Mouse (Mus musculus): ENCODE data around the gene Nck2. TPM values are rescaled to one million over a fixed set of nuclear protein-coding genes. Genes with fewer than 3 reads are reported as not detected.

Gene Nck2
- 40.9 and 41.2 TPM in 2 replicates for polyA plus RNA-seq (2016; fragmentation: Nextera tagmentation; extraction: Ambion mirVana)

- no peak for ATAC-seq (ENCODE audit: low FRiP score)
- H3K36me3 ChIP-seq (replicated peaks), result no peaks in the 10 kb centered on the region
- H3K27me3 ChIP-seq, result peaks cover 3% of the 10 kb centered on the region; the same call in 1 of the 2 replicates
- H3K4me3 ChIP-seq (replicated peaks), result peak within 1 kb of the TSS; percentile 94
- H3K4me2 ChIP-seq, result peak within 1 kb of the TSS; percentile 85
- peak within 1 kb of the TSS; percentile 91 for H3K27ac ChIP-seq
- H3K9me3 ChIP-seq, result no peaks in the 10 kb centered on the region
- peaks cover 23% of the 10 kb centered on the region for H3K4me1 ChIP-seq
- 16% methylated on average over 9 of the region's 9 CpGs for WGBS
- peak within 1 kb of the TSS; percentile 95 for H3K9ac ChIP-seq
Measured at GRCm38 (mm10) chr1:43444531-43444930, at the start of gene Nck2. Nck2 (plus strand) TSS chr1:43444579.

DNA sequence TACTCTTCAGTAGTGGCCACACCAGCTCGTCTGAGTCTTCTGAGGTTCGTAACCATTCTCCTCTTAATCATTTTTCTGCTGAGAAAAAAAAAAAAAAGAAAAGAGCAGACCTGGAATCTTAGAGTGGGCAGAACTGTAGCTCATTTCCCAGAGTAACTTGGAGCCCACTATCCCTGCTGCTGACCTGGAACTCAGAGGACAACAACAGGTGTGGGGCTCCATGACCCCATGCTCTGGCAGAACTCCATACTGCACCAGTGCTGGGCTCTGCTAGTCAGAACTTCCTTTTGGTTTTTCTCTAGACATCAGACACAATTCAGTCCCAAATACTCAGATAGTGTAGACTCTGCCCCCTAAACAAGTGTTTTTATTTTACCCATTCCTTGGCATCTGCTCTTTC is 49.3 kb upstream of the Nck2 start:
- Histone ChIP-seq H3K4me2 (no peak overlapping the region), H3K27me3 (no peaks in the 10 kb centered on the region), H3K9ac (no peak overlapping the region), H3K4me1 (0 out of 2 replicates have a peak, but pooled peaks cover 5% of the 10 kb centered on the region), H3K36me3 (replicated peaks) (no peaks in the 10 kb centered on the region), H3K4me3 (replicated peaks) (no peak overlapping the region), H3K9me3 (no peaks in the 10 kb centered on the region), H3K27ac (no peak overlapping the region)
- no peak for ATAC-seq (ENCODE audit: low FRiP score)
- 86% methylated on average over 2 of the region's 2 CpGs for WGBS

DNA sequence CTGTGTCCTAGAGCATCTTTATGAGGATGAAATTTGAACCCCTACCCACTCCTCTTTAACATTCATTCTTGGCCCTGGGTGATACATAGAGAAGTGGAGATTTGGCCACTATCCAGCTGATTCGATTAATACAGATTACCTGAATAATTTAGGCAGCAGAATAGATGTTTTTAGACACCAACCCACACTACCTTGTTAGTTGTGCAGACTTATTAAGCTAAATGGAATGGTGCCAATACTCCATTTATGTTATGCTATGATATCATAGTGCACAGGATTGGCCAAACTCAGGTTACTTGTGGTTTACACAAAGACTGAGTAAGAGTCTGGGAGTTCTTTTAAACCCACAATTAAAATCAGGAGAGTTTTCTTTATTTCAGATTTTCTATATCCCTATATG is 48.6 kb upstream of the Nck2 start:
- Histone ChIP-seq H3K4me1 (0 out of 2 replicates have a peak, but pooled peaks cover 5% of the 10 kb centered on the region), H3K27me3 (no peaks in the 10 kb centered on the region), H3K9me3 (no peaks in the 10 kb centered on the region), H3K36me3 (replicated peaks) (no peaks in the 10 kb centered on the region), H3K9ac (no peak overlapping the region), H3K27ac (no peak overlapping the region), H3K4me3 (replicated peaks) (no peak overlapping the region), H3K4me2 (no peak overlapping the region)
- 75% methylated on average over 1 of the region's 1 CpGs for WGBS
- no peak for ATAC-seq (ENCODE audit: low FRiP score)

GRCm38 (mm10) chr1:43396522-43396921 is 47.9 kb upstream of the Nck2 start:
- no peak overlapping the region for H3K4me2 ChIP-seq
- H3K9ac ChIP-seq, result no peak overlapping the region
- ATAC-seq (ENCODE audit: low FRiP score), result no peak
- no peak overlapping the region for H3K27ac ChIP-seq
- H3K27me3 ChIP-seq, result no peaks in the 10 kb centered on the region
- H3K4me3 ChIP-seq (replicated peaks), result no peak overlapping the region
- H3K36me3 ChIP-seq (replicated peaks), result no peaks in the 10 kb centered on the region
- 34% methylated on average over 5 of the region's 5 CpGs for WGBS
- no peaks in the 10 kb centered on the region for H3K9me3 ChIP-seq
- 0 out of 2 replicates have a peak, but pooled peaks cover 5% of the 10 kb centered on the region for H3K4me1 ChIP-seq

- H3K4me2 ChIP-seq, result no peak overlapping the region
- WGBS, result 85% methylated on average over 2 of the region's 2 CpGs
Measured at GRCm38 (mm10) chr1:43397096-43397495, 47.3 kb upstream of the Nck2 start.

DNA sequence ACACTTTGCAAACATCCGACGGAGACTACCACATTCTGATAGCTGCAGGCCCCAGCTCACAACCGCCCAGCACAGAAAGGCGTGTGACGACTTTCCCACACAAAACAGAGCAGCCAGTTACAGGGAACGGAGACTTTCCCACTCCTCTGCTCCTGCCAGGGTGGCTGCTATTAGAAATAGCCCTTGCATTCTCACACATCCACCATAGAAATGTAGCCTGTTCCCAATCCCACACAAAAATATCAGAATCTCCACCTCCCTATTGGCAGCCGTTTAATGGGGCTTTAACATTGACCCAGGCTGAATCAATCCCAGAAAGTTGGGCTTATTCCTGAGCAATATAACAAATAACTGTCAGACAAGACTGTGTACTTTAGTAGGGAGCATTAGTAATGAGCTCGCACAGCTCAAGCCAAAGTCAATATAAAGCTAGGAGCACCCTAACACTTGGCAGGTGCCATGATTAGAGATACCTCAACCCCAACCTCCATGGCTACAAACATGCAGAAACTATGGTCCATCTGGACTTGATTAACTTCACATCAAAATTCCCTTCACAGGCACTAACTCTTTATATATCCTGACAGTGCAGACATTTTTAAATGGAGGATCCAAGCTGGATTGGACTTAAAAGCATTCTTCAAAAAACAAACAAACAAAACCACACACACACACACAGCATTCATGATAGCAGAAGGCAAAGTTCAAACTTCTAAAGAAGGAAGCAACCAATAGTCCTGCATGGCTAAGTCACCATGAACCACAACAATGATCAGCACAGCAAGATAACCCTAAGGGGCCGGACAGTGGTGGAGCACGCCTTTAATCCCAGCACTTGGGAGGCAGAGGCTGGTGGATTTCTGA is 45.4 kb upstream of the Nck2 start:
- Histone ChIP-seq H3K27ac (no peak overlapping the region), H3K4me3 (replicated peaks) (no peak overlapping the region), H3K27me3 (no peaks in the 10 kb centered on the region), H3K9me3 (no peaks in the 10 kb centered on the region), H3K36me3 (replicated peaks) (no peaks in the 10 kb centered on the region), H3K9ac (no peak overlapping the region), H3K4me2 (no peak overlapping the region), H3K4me1 (0 out of 2 replicates have a peak, but pooled peaks cover 5% of the 10 kb centered on the region)
- no peak for ATAC-seq (ENCODE audit: low FRiP score)
- WGBS, result 90% methylated on average over 10 of the region's 10 CpGs

More at GRCm38 (mm10) chr1:43397096-43397495, 47.3 kb upstream of the Nck2 start:
- Histone ChIP-seq H3K27ac (no peak overlapping the region), H3K27me3 (no peaks in the 10 kb centered on the region), H3K9ac (no peak overlapping the region), H3K4me1 (0 out of 2 replicates have a peak, but pooled peaks cover 5% of the 10 kb centered on the region), H3K36me3 (replicated peaks) (no peaks in the 10 kb centered on the region), H3K9me3 (no peaks in the 10 kb centered on the region), H3K4me3 (replicated peaks) (no peak overlapping the region)
- no peak for ATAC-seq (ENCODE audit: low FRiP score)

DNA sequence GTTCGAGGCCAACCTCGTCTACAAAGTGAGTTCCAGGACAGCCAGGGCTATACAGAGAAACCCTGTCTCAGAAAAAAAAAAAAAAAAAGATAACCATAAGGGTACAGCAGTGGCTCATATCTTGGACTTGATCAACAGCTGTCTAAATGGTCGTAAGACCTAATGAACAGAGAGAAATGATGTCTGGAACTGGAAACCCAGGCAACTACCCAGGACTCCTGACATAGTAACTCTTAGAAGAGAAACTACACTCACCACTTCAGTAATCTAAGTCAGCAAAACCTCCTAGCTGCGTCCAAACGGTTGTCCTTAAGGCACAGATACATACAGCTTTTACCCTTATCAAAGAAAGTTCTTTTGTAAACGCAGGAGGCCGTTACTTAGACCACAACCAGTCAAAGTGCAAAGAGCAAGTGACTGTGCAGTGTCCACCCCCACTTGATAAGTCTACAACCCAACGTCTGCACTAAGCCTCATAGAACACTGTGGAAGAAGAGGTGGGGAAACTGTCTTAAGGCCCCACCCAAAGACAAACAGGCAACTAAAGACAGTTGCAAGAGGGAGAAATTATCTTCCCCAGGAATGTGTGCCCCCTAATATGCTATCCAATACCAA is 44.7 kb upstream of the Nck2 start:
- no peak overlapping the region for H3K4me3 ChIP-seq (replicated peaks)
- H3K9ac ChIP-seq, result no peak overlapping the region
- H3K4me1 ChIP-seq, result 0 out of 2 replicates have a peak, but pooled peaks cover 5% of the 10 kb centered on the region
- H3K9me3 ChIP-seq, result no peaks in the 10 kb centered on the region
- no peak overlapping the region for H3K4me2 ChIP-seq
- no peak for ATAC-seq (ENCODE audit: low FRiP score)
- no peak overlapping the region for H3K27ac ChIP-seq
- H3K36me3 ChIP-seq (replicated peaks), result no peaks in the 10 kb centered on the region
- no peaks in the 10 kb centered on the region for H3K27me3 ChIP-seq
- 90% methylated on average over 8 of the region's 8 CpGs for WGBS

GRCm38 (mm10) chr1:43400655-43401054 is 43.7 kb upstream of the Nck2 start:
- Histone ChIP-seq H3K36me3 (replicated peaks) (no peaks in the 10 kb centered on the region), H3K9me3 (no peaks in the 10 kb centered on the region), H3K4me2 (no peak overlapping the region), H3K4me1 (0 out of 2 replicates have a peak, but pooled peaks cover 5% of the 10 kb centered on the region), H3K9ac (no peak overlapping the region), H3K4me3 (replicated peaks) (no peak overlapping the region), H3K27me3 (no peaks in the 10 kb centered on the region), H3K27ac (no peak overlapping the region)
- no peak for ATAC-seq (ENCODE audit: low FRiP score)
- 70% methylated on average over 3 of the region's 3 CpGs for WGBS

DNA sequence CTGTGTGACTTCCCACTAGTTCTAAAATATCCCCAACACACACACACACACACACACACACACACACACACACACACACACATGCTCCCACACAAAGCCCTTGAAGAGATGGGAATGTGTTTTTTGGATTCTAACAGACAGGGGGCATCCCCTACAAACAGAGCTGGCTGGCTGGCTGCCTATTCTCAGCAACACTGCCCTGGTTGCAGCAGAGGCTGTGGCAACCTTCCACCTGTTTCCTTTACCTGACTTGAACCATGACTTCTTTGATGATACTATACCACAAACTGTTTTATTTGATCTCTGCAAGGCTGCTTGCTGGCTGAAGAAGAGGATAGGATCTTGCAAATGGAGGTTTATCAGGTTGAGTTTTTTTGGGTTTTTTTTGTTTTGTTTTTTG is 41.0 kb upstream of the Nck2 start:
- Histone ChIP-seq H3K27me3 (no peaks in the 10 kb centered on the region), H3K4me2 (no peak overlapping the region), H3K9me3 (no peaks in the 10 kb centered on the region), H3K9ac (no peak overlapping the region), H3K4me1 (no peaks in the 10 kb centered on the region), H3K4me3 (replicated peaks) (no peak overlapping the region), H3K27ac (no peak overlapping the region), H3K36me3 (replicated peaks) (no peaks in the 10 kb centered on the region)
- ATAC-seq (ENCODE audit: low FRiP score), result no peak

- no peak for ATAC-seq (ENCODE audit: low FRiP score)
- H3K4me3 ChIP-seq (replicated peaks), result no peak overlapping the region
- H3K36me3 ChIP-seq (replicated peaks), result no peaks in the 10 kb centered on the region
- no peaks in the 10 kb centered on the region for H3K4me1 ChIP-seq
- no peaks in the 10 kb centered on the region for H3K9me3 ChIP-seq
- no peak overlapping the region for H3K27ac ChIP-seq
- WGBS, result 70% methylated on average over 9 of the region's 9 CpGs
- H3K27me3 ChIP-seq, result no peaks in the 10 kb centered on the region
- H3K4me2 ChIP-seq, result no peak overlapping the region
- no peak overlapping the region for H3K9ac ChIP-seq
Measured at GRCm38 (mm10) chr1:43404693-43405678, 39.4 kb upstream of the Nck2 start.

GRCm38 (mm10) chr1:43409019-43409418 is 35.4 kb upstream of the Nck2 start:
- H3K27me3 ChIP-seq, result no peaks in the 10 kb centered on the region
- no peaks in the 10 kb centered on the region for H3K9me3 ChIP-seq
- ATAC-seq (ENCODE audit: low FRiP score), result no peak
- WGBS, result 74% methylated on average over 4 of the region's 4 CpGs
- no peaks in the 10 kb centered on the region for H3K36me3 ChIP-seq (replicated peaks)
- no peak overlapping the region for H3K4me3 ChIP-seq (replicated peaks)
- no peak overlapping the region for H3K4me2 ChIP-seq
- H3K27ac ChIP-seq, result no peak overlapping the region
- H3K9ac ChIP-seq, result no peak overlapping the region
- no peaks in the 10 kb centered on the region for H3K4me1 ChIP-seq

- no peaks in the 10 kb centered on the region for H3K36me3 ChIP-seq (replicated peaks)
- H3K9ac ChIP-seq, result no peak overlapping the region
- 86% methylated on average over 3 of the region's 3 CpGs for WGBS
- H3K9me3 ChIP-seq, result no peaks in the 10 kb centered on the region
- H3K4me1 ChIP-seq, result no peaks in the 10 kb centered on the region
- ATAC-seq (ENCODE audit: low FRiP score), result no peak
- H3K4me3 ChIP-seq (replicated peaks), result no peak overlapping the region
- H3K4me2 ChIP-seq, result no peak overlapping the region
- no peak overlapping the region for H3K27ac ChIP-seq
- no peaks in the 10 kb centered on the region for H3K27me3 ChIP-seq
Measured at GRCm38 (mm10) chr1:43412825-43413224, 31.6 kb upstream of the Nck2 start.
